Mouse (Mus musculus) lung, embryonic 15.5 days (tissue): ENCODE data around the gene BC025920. TPM values are rescaled to one million over a fixed set of nuclear protein-coding genes. Genes with fewer than 3 reads are reported as not detected.

Experiments
- ATAC-seq: fragments of 200-750 bp; cut with Nextera tagmentation; 2 replicates; pipeline ENCODE4 v1.8.0; 2017; ENCODE audit warnings: moderate number of reproducible peaks, borderline replicate concordance; ENCODE audit not compliant: low FRiP score, low TSS enrichment; ENCODE audit errors: extremely low read depth
- H3K27ac ChIP-seq: fragments of 300-500 bp; sonication (generic); 2 replicates; pipeline ENCODE4 v1.5.1; 2015; ENCODE audit warnings: moderate library complexity, mild to moderate bottlenecking, inconsistent platforms
- H3K27me3 ChIP-seq: fragments of 300-500 bp; sonication (generic); 2 replicates; pipeline ENCODE4 v1.6.1; 2015; ENCODE audit warnings: inconsistent platforms
- H3K36me3 ChIP-seq: fragments of 300-500 bp; sonication (generic); 2 replicates; pipeline ENCODE4 v1.6.1; 2015; ENCODE audit warnings: inconsistent platforms
- H3K4me1 ChIP-seq: fragments of 300-500 bp; sonication (generic); 2 replicates; pipeline ENCODE4 v1.6.1; 2015; ENCODE audit warnings: inconsistent platforms
- H3K4me2 ChIP-seq: fragments of 300-500 bp; sonication (generic); 2 replicates; pipeline ENCODE4 v1.6.1; 2015; ENCODE audit warnings: inconsistent platforms, mild to moderate bottlenecking, moderate library complexity
- H3K4me3 ChIP-seq: fragments of 300-500 bp; sonication (generic); 2 replicates; pipeline ENCODE4 v1.5.1; 2015; ENCODE audit warnings: mild to moderate bottlenecking, inconsistent platforms
- H3K9ac ChIP-seq: fragments of 300-500 bp; sonication (generic); 2 replicates; pipeline ENCODE4 v1.6.1; 2015; ENCODE audit warnings: inconsistent platforms
- H3K9me3 ChIP-seq: fragments of 300-500 bp; sonication (generic); 2 replicates; pipeline ENCODE4 v1.6.1; 2016; ENCODE audit warnings: inconsistent platforms
- WGBS: fragments of 180-500 bp; shearing (Covaris S2); methylation state at CpG from one replicate; pipeline ENCODE4 v1.1.7; 2015; 5-methylcytosine and 5-hydroxymethylcytosine counted together
- polyA plus RNA-seq: library from polyadenylated mRNA; unstranded; fragments of >200 nt; fragmentation: Nextera tagmentation; extraction: Ambion mirVana; gene quantifications from 2 replicates; pipeline ENCODE4 v1.2.1, GENCODE M21; 2015

Gene BC025920
- polyA plus RNA-seq, 1 experiment from 2014 or later, result 0.66 TPM

DNA sequence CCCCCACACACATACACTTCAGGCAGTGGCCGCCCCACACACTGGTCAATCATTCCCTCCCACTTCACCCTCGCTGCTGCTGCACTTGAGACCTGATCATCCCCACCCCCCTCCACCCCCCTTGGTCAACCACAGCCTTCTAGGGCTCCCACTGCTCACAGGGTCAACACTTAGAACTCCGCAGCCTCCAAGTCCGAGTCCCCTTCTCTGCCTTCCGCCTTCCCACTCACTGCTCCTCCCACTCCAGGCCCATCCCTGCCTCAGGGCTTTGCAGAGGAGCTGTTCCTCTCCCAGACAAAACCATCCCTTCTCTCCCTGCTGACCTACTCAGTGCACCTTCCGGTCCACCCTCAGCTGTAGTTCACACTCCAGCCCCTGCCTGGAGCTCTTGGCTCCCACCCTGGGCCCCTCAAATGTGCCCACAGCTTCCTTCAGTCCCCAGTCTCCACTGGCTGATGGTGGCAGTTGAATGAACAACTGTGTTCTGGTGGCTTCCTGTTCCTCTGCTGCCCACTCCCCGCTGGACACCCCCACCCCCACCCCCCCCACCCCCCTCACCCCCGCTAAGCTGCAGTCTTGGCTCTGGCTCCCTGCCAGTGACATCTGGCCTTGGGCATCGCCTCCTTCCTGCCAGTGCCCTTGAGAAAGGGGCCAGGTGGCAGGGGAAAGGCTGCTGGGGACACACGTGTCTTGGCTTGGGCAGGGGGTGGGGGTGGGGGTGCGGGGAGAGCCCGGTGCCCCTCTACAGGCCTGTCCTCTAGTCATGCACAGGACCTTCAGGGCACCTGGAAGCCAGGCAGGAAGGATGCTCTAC, 8.7 kb upstream of the BC025920 start:
- H3K4me1 ChIP-seq, result peaks cover 49% of the 10 kb centered on the region
- peak overlapping the region; percentile 45 for H3K9ac ChIP-seq
- ATAC-seq, result peak; percentile 50

DNA sequence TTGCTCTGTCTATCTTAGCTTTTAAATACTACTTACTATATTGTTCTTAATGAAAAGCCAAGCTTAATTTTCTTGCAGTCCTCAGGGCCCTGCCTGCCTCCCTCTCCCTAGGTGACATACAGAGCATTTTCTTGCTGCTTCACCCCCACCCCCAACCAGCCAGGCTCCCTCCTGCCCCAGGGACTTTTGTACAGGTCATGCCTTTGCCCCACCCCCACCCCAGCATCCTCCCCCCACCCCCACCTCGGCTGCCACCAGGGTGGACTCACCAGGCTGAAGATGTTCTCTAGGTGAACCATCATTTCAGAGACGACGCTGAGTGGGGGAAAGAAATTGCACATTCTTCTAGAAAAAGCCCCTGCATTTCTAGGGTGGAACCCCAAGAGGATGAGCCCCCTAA, 7.7 kb upstream of the BC025920 start:
- H3K9me3 ChIP-seq, result no peaks in the 10 kb centered on the region
- peaks cover 17% of the 10 kb centered on the region for H3K27me3 ChIP-seq
- peak overlapping the region; percentile 89; the same call in 1 of the 2 replicates for H3K27ac ChIP-seq
- ATAC-seq, result no peak
- no peak overlapping the region for H3K4me2 ChIP-seq
- no peak overlapping the region for H3K9ac ChIP-seq
- H3K36me3 ChIP-seq, result no peaks in the 10 kb centered on the region
- no peak overlapping the region for H3K4me3 ChIP-seq
- H3K4me1 ChIP-seq, result peaks cover 55% of the 10 kb centered on the region
- 34% methylated on average over 3 of the region's 3 CpGs for WGBS

More for the DNA sequence above, 8.7 kb upstream of the BC025920 start:
- Histone ChIP-seq H3K4me2 (peak overlapping the region; percentile 68), H3K4me3 (peak overlapping the region; percentile 30), H3K27ac (peak overlapping the region; percentile 89), H3K27me3 (peaks cover 17% of the 10 kb centered on the region), H3K36me3 (no peaks in the 10 kb centered on the region), H3K9me3 (no peaks in the 10 kb centered on the region)
- WGBS, result 5% methylated on average over 10 of the region's 12 CpGs

DNA sequence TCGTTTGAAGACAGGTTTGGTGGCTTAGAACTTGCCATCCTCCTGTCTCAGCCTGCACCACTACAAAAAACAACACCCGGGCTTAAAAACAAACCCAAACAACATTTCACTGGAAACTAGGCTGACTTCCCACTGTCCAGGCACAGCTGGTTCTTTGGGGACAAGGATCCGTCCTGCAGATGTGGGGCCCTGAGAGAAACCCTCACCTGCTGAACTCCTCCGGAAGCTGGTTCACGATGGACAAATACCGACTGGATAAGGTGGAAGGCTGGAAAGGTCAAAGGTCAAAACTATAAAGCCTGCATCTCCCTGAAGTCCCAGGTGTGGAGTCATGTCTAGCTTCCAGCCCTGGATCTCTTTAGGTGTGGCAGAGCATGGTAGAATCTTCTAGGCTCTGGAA, 7.2 kb upstream of the BC025920 start:
- H3K4me1 ChIP-seq, result peaks cover 55% of the 10 kb centered on the region
- WGBS, result 39% methylated on average over 6 of the region's 6 CpGs
- peaks cover 16% of the 10 kb centered on the region for H3K27me3 ChIP-seq
- H3K9ac ChIP-seq, result no peak overlapping the region
- no peaks in the 10 kb centered on the region for H3K9me3 ChIP-seq
- H3K27ac ChIP-seq, result no peak overlapping the region
- H3K4me3 ChIP-seq, result no peak overlapping the region
- H3K36me3 ChIP-seq, result no peaks in the 10 kb centered on the region
- no peak overlapping the region for H3K4me2 ChIP-seq
- ATAC-seq, result no peak

DNA sequence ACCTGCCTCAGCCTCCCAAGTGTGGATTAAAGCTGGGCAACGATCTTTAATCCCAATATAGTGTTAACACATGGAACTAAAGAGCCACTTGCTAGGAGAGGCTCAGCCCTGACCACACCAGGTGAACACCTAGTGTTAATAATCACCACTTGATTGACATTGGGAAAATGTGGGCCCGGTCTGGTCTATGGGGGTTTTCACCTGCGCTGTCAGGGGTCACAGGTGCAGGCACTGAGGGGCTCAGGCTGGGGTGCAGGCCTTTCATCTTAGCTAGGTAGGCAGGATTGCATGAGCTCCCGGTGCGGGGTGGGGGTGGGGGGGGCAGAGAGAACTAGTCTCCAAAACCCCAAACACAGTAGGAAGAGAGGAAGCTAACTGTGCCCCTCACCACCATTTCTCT, 6.4 kb upstream of the BC025920 start:
- no peaks in the 10 kb centered on the region for H3K9me3 ChIP-seq
- H3K27me3 ChIP-seq, result 0 out of 2 replicates have a peak, but pooled peaks cover 10% of the 10 kb centered on the region
- no peak for ATAC-seq
- no peak overlapping the region for H3K9ac ChIP-seq
- 56% methylated on average over 5 of the region's 5 CpGs for WGBS
- H3K4me2 ChIP-seq, result no peak overlapping the region
- H3K4me1 ChIP-seq, result peaks cover 59% of the 10 kb centered on the region
- H3K4me3 ChIP-seq, result no peak overlapping the region
- no peaks in the 10 kb centered on the region for H3K36me3 ChIP-seq
- H3K27ac ChIP-seq, result 0 out of 2 replicates have a peak overlapping the region, but pooled peaks have one; percentile 84

DNA sequence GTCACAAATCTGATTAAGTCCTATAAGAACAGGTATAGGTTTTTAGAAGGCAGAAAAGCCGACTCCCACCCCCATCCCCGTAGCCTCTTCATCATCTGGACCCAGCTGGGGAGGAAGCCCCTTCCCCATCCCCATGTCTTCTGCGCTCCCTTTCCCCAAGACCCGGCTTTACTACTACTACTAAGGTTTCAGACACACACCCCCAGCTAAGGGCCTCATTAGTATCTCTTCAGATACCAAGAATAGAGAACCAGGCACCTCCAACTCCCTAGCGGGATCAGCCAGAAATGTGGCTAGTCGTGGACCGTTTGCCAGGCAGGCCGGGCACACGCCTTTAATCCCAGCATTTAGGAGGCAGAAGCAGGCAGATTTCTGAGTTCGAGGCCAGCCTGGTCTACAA, 6.0 kb upstream of the BC025920 start:
- Histone ChIP-seq H3K27me3 (0 out of 2 replicates have a peak, but pooled peaks cover 7% of the 10 kb centered on the region), H3K27ac (peak overlapping the region; percentile 84), H3K9me3 (no peaks in the 10 kb centered on the region), H3K4me3 (no peak overlapping the region), H3K4me2 (no peak overlapping the region), H3K4me1 (peaks cover 61% of the 10 kb centered on the region), H3K9ac (no peak overlapping the region), H3K36me3 (no peaks in the 10 kb centered on the region)
- ATAC-seq, result no peak
- 51% methylated on average over 10 of the region's 10 CpGs for WGBS

DNA sequence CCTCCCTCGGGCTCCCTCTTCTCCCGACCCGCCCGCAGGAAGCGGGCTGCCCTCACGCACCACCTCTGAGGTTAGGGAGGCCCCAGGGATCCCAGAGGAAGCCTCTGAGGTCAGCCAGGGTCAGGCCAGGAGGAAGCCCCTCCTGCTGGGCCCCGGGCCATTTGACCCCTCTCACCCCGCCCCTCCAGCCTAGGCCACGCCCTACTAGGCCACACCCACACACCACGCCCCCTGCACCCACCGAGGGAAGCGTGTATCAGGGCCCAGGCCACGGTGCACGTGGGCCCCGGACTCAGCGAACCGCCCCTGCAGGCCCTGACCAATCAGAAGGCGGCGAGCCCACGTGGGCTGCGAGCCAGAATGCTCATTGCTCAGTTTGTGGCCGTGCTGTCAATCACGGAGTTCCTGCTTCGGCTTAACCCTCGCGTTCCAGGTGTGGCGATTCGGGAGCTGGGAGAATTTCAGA, 5.3 kb upstream of the BC025920 start, which contains the start of gene Tle6:
Gene Tle6 (minus strand): TSS at position 336 of the 466 bp plus-strand sequence.
- Histone ChIP-seq H3K4me1 (peaks cover 60% of the 10 kb centered on the region), H3K4me2 (peak within 1 kb of the TSS; percentile 62), H3K27me3 (no peaks in the 10 kb centered on the region), H3K9ac (no peak within 1 kb of the TSS), H3K36me3 (no peaks in the 10 kb centered on the region), H3K27ac (peak within 1 kb of the TSS; percentile 84), H3K4me3 (peak within 1 kb of the TSS; percentile 34), H3K9me3 (no peaks in the 10 kb centered on the region)
- ATAC-seq, result peak; percentile 82
- under 1% methylated on average over 28 of the region's 28 CpGs for WGBS

DNA sequence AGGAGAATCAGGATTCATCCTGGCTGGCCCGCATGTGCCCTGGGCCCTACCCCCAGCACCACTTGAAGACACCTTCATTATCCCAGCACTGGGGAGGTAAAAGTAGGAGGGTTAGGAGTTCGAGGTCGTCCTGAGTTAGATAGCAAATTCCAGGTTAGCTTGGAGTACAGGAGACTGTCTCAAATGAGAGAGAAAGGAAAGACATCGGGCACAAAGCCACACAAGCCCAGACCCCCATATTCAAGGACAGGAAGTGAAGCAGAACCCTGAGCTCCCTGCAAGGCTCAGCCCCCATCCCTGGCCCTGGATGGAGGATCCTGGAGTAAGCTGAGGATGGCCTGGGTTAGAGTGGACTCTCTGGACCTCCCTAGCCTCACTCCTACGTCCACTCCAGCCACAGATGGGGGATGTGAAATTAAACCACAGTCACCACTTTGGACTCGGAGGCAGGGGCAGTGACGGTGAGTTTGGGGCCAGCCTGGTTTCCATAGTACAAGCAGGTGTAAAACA, 4.6 kb upstream of the BC025920 start:
- Histone ChIP-seq H3K9me3 (no peaks in the 10 kb centered on the region), H3K36me3 (no peaks in the 10 kb centered on the region), H3K27me3 (no peaks in the 10 kb centered on the region), H3K4me1 (peaks cover 53% of the 10 kb centered on the region), H3K27ac (peak overlapping the region; percentile 84), H3K9ac (no peak overlapping the region), H3K4me2 (peak overlapping the region; percentile 62), H3K4me3 (peak overlapping the region; percentile 34)
- ATAC-seq, result no peak
- 29% methylated on average over 7 of the region's 7 CpGs for WGBS

DNA sequence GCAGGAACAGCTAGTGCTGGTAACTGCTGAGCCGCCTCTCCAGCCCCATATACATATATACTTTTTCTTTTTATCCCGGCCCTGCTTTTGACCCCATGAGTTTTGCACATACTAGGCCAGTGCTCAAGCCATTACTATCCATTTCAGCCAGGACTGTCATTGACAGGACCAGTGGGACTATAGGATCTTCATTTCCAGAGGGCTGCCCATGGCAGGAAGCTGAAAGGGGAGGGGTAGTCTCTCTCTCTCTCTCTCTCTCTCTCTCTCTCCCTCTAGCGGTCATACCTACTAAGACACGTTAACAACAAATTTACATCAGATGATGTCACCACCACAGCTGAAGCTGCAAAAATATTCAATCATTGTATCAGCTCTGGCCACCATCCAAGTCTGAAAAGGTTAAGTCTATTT, 3.3 kb upstream of the BC025920 start:
- H3K36me3 ChIP-seq, result no peaks in the 10 kb centered on the region
- H3K4me2 ChIP-seq, result no peak overlapping the region
- peak overlapping the region; percentile 45 for H3K27ac ChIP-seq
- no peak overlapping the region for H3K9ac ChIP-seq
- H3K9me3 ChIP-seq, result no peaks in the 10 kb centered on the region
- no peak overlapping the region for H3K4me3 ChIP-seq
- no peak for ATAC-seq
- peaks cover 45% of the 10 kb centered on the region for H3K4me1 ChIP-seq
- no peaks in the 10 kb centered on the region for H3K27me3 ChIP-seq
- 14% methylated on average over 4 of the region's 4 CpGs for WGBS

DNA sequence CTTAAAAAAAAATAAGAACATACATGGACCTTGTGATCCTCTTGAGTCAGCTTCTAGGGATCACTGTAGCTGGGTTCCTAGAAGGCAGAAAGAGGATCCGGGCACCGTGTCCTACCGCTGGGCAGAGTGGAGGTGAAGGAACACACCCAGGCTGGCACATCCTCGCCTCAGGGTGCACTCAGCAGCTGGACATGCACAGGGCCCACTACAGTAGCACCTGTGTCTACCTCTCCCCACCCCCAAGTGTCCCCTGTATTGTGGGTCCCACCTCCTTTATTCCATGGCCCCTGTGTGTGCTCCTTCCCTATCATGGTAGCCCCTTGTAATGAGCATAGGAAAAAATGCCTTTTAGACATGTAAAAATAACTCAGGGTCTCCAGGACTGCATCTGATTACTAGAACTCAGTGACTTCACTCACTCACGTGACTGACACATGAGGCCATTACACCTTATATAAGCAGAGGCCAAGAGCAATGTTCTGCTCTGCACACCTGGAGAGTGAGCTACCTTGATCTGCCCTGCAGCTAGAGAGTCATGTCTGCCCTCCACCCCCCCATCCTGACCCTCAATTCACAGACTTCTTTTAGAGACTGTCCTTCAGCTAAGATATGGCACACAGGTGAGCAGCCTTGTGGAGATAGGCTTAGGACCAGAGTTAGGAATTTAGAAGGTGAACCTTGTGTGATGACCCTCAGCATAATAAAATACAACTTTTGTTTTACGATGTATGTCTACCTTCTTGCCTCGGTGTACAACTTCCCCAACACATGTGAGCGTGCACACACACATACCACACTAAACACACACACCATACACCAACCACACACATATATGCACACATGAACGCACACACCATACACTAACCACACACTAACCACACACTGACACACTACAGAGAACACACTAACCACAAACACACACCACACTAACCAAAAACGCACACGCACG, 1.8 kb upstream of the BC025920 start:
- peaks cover 41% of the 10 kb centered on the region for H3K4me1 ChIP-seq
- no peak for ATAC-seq
- peak overlapping the region; percentile 93; the same call in 1 of the 2 replicates for H3K27ac ChIP-seq
- H3K4me3 ChIP-seq, result no peak overlapping the region
- WGBS, result 72% methylated on average over 12 of the region's 12 CpGs
- no peaks in the 10 kb centered on the region for H3K9me3 ChIP-seq
- H3K9ac ChIP-seq, result 0 out of 2 replicates have a peak overlapping the region, but pooled peaks have one; percentile 30
- H3K27me3 ChIP-seq, result no peaks in the 10 kb centered on the region
- H3K36me3 ChIP-seq, result no peaks in the 10 kb centered on the region
- H3K4me2 ChIP-seq, result peak overlapping the region; percentile 78

DNA sequence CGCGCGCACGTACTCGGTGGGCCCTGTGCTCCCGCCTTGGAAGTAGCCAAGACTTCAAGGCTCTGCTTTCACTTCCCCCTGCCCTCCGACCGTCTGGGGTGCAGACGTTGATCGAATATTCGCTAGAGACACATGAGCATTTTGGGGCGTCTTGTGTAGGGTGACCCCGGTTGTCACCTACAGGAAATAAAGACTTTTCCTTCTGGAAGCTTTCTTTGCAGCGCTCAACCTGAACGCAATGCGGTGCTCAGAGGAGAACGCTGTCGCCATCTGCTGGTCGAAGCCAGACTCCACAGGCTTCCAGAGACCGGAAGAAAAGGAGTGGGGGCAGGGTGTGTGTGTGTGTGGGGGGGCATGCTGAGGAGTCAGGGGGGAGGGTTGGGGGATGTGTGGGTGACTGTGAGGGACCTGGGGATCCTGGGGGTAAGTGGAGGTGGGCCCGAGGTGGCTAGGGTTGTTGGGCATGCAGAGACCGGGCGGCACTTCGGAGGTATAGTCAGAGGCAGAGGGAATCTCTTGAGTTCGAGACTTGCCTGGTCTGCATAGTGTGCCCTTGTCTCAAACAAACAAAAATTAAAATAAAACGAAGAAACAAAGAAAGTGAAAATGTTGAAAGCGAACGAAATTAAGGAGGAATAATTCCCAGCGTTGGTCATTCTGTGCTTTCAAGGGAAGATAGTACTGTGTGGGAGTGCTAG, 953 bp upstream of the BC025920 start:
- Histone ChIP-seq H3K4me3 (peak overlapping the region; percentile 52), H3K36me3 (no peaks in the 10 kb centered on the region), H3K9me3 (no peaks in the 10 kb centered on the region), H3K4me1 (peaks cover 41% of the 10 kb centered on the region), H3K27me3 (no peaks in the 10 kb centered on the region), H3K4me2 (peak overlapping the region; percentile 78), H3K27ac (peak overlapping the region; percentile 93), H3K9ac (peak overlapping the region; percentile 30; the same call in 1 of the 2 replicates)
- WGBS, result 18% methylated on average over 29 of the region's 29 CpGs
- 0 out of 2 replicates have a peak, but pooled peaks have one; percentile 24 for ATAC-seq

DNA sequence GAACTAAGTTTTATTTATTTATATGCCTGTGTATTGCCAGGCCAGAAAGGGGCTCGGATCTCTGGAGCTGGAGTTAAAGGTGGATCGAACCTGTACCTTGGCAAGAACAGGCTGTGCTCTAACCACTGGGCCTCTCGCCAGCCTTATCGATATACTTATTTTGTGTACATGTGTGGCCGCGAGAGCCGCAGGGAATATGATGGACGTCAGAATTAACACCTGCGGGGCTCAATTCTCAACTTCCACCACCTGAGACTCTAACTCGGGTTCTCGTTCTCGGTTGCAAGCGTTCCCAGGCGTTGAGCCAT, 450 bp upstream of the BC025920 start:
- WGBS, result 2% methylated on average over 14 of the region's 14 CpGs
- Histone ChIP-seq H3K4me1 (peaks cover 39% of the 10 kb centered on the region), H3K27ac (peak overlapping the region; percentile 93), H3K4me2 (peak overlapping the region; percentile 78), H3K9me3 (no peaks in the 10 kb centered on the region), H3K36me3 (no peaks in the 10 kb centered on the region), H3K27me3 (no peaks in the 10 kb centered on the region), H3K9ac (peak overlapping the region; percentile 27), H3K4me3 (peak overlapping the region; percentile 52)
- ATAC-seq, result 0 out of 2 replicates have a peak, but pooled peaks have one; percentile 0
